Mouse (Mus musculus) left cerebral cortex, adult 2 months (tissue): ENCODE results near the gene Nol10. TPM values are rescaled to one million over a fixed set of nuclear protein-coding genes. Genes with fewer than 3 reads are reported as not detected.
A peak's percentile ranks its signal among the peaks of the same experiment; 100 is the strongest.

Source experiments
- DNase-seq, 2 experiments: peaks; one replicate each; pipeline ENCODE4 v3.0.0; 2021 to 2022; ENCODE audit warnings: low spot score in 2 of 2, mixed read lengths in 1 of 2; ENCODE audit errors: extremely low spot score in 1 of 2
- H3K27ac ChIP-seq: fragments of 200-600 bp; 2 replicates; pipeline ENCODE4 v1.8.1; 2022
- H3K4me3 ChIP-seq: fragments of 200-600 bp; 2 replicates; pipeline ENCODE4 v1.8.1; 2022
- CTCF ChIP-seq: fragments of 200-600 bp; IDR thresholded peaks from 2 replicates; pipeline ENCODE4 v1.8.1; 2022; ENCODE audit warnings: antibody characterized with exemption, mild to moderate bottlenecking, moderate library complexity
- intact Hi-C: fragments of 180-260 bp; cut with DNase I; formaldehyde crosslinking; loops from one replicate; pipeline ENCODE4 v1.15.1; 2025
- long read RNA-seq, 2 experiments: library from polyadenylated mRNA; stranded (forward); transcript quantifications; one replicate each; pipeline ENCODE4 v2.0.0; 2021; ENCODE audit warnings: borderline mapping rate in 2 of 2
- total RNA-seq, 2 experiments: library from RNA; stranded (reverse); gene quantifications; 2 replicates each; pipeline ENCODE4 v1.2.3; 2021

The Nol10 gene
- total RNA-seq, result 10 to 100 TPM; 20.5 to 21.4 TPM
- long read RNA-seq, experiment 1, transcript Nol10-201 (21 exons, 3,021 nt), result major isoform, 16 of 19 reads
- long read RNA-seq, experiment 1, partial matches to known transcripts, result 0 of 19 reads
- long read RNA-seq, experiment 1, other reads (novel, unspliced or antisense), result 3 of 19 reads
- long read RNA-seq, experiment 2, transcript Nol10-201 (21 exons, 3,021 nt), result major isoform, 6 of 12 reads
- long read RNA-seq, experiment 2, partial matches to known transcripts, result 0 of 12 reads
- long read RNA-seq, experiment 2, other reads (novel, unspliced or antisense), result 6 of 12 reads

DNA sequence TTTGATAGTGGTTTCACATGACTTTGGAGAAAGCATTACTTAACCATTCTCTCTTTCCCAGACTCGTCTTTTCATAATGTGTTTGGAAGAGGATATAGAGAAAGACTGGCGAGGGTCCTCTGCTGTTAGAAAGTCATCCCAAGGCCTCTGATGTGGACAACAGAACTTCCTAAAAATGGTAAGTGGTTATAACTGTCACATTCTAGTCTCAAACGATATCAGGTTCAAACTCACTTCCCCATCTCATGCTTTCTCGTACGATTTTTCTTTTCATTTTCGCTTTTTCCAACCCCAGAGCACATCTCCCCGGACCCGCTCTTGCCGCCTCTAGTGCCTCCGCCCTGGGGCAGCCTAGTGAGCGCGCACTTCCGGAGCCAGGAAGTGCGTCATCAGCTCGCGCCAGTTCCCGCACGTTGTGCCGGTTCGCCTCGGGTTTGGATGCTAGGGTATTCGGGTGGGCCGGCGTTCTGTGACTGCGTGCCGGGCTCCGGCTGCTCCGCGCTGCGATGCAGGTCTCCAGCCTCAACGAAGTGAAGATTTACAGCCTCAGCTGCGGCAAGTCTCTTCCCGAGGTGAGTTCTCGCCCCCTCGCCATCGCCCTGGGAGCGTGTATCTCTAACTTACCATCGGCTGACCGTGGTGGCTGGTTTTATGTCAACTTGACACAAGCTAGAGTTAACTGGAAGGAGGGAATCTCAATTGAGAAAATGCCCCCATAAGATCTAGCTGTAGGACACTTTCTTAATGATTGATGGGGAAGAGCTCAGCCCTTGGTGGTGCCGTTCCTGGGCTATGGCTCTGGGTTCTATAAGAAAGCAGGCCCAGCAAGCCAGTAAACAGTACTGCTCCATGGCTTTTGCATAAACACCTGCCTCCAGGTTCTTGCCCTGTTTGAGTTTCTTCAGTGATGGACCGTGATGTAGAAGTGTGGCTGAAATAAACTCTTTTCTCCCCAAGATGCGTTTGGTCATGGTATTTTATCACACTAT, at the start of gene Nol10:
Gene Nol10 (plus strand): TSS at position 411 of the 989 bp plus-strand sequence.
- intact Hi-C loops, result loop anchor here (2.0 to 10.0 kb wide), 2 partner anchors 82 to 534 kb away; partner anchors contain the start of genes E2f6 and Pdia6
- TF ChIP-seq CTCF, result no peak

DNA sequence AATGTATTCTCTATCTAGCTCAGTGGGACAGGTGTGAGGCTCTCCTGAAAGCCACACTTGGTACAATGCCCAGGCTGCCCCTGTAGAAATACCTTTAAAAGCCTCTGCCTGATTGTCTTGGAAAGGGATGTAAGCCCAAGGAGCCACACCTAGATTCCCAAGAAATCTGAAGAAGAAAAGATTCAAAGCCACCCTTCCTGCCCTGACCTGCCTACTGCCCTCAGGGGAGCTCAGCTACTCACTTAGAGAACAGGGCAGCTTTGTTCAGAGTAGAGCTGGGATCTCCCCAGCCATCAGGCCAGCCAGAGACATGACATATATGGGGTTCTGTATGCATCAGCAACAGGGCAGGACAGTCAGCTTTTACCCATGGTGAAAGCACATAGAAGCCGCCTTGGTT, 48.4 kb upstream of the Nol10 start:
- TF ChIP-seq CTCF, result no peak
- intact Hi-C loops, result no loop called here
- DNase-seq, result no peak
- Histone ChIP-seq H3K27ac (no peak overlapping the region), H3K4me3 (no peak overlapping the region)

More for the DNA sequence above, at the start of gene Nol10:
- peak; percentile 91 for DNase-seq
- H3K4me3 ChIP-seq, result peak within 1 kb of the TSS; percentile 88
- H3K27ac ChIP-seq, result peak within 1 kb of the TSS; percentile 81

DNA sequence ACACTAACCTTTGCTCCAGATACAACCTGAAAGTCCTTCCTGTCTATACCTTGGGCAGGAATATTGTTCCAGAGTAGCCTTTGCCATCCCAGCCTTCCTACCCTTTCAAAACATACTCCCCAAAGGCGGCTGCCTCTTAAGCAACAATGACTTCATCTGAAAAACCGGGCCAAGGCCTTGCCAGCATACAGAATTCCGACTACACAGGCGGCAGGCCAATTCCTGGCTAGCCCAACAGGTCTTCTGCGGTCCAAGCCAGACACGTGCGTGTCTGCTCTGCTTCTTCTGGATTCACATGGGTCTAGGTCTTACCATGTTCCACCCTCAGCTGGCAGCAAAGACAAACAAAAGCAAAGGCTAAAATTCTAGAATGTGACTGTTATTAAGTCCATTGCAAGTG, 42.8 kb upstream of the Nol10 start:
- H3K27ac ChIP-seq, result no peak overlapping the region
- no peak overlapping the region for H3K4me3 ChIP-seq
- no peak for TF ChIP-seq CTCF
- intact Hi-C loops, result no loop called here
- no peak for DNase-seq

DNA sequence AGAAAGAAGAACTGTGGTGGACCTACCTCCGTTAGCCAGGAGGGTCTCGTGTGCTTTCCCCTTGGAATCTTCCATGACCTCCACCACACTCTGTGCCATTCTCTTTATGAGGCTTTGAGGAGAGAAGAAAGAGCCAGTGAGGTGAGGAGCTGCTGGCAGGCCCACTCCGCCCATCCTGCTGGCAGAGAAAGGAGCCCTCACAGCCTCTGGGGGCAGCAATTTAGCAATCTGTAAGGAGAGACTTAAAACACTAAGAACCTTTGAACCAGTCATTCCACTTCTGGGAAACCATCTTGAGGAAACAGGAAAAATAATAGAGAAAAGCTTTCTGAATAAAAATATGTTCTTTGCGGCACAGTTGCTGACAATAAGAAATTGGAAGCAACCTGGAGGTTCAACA, 40.0 kb upstream of the Nol10 start:
- intact Hi-C loops, result no loop called here
- H3K27ac ChIP-seq, result no peak overlapping the region
- TF ChIP-seq CTCF, result no peak
- no peak overlapping the region for H3K4me3 ChIP-seq
- DNase-seq, result no peak

DNA sequence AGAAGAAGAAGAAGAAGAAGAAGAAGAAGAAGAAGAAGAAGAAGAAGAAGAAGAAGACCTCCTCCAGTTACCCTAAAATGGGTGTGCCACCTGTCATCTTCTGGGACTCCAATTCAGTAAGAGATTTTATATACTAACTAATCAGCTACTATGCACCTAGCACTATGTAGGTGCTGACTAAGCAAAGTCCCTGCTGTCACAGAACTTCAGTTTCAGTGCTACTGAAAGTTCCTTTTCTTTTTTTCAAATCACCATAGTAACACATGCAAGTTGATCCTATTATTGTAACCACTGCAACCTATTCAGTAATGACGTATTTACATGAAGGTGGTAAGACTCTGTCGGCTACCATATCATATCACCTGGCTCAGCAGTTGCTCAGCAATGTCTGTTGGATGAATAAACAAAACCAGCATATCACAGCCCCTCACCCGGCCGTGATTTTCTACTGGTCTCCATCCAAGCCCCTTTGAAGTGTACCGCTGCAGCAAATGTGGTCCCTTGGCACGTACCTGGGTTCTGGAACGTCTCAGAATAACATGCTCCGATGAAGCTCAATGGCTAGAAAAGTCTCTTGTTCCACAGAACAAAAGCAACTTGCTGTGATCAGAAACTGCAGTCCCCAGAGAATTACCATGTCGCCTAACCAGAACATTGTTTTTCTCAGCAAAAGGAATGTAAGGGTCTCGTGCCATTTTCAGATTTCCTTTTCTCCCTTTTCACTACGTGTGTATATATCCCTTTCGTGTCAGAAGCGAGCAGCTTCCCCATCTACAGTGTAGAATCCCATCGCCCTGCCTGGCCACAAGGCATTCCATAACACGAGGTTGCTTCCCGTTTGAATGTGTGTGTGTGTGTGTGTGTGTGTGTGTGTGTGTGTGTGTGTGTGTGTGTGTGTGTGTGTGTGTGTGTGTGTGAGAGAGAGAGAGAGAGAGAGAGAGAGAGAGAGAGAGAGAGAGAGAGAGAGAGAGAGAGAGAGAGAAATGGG, 37.1 kb upstream of the Nol10 start:
- no peak overlapping the region for H3K27ac ChIP-seq

DNA sequence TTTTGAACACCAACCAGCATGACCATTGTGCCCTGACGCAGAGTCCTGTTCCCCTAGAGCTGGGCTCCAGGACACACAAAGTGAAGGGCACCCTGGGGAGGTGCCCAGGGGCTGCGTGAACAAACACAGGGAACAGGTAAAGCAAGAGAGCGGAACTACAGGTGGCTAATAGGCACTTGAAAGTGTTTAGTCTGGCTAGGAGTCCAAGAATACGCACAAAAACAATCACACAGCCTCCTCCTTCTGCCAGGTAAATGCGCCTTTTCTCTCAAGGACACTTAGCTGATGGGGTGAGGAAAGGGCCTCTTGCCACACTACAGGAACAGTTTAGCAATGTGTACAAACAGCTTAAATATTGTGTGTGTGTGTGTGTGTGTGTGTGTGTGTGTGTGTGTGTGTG, 32.2 kb upstream of the Nol10 start:
- H3K4me3 ChIP-seq, result no peak overlapping the region
- no peak for DNase-seq
- H3K27ac ChIP-seq, result no peak overlapping the region
- intact Hi-C loops, result no loop called here
- TF ChIP-seq CTCF, result no peak

More for the DNA sequence above, 37.1 kb upstream of the Nol10 start:
- no peak overlapping the region for H3K4me3 ChIP-seq
- TF ChIP-seq CTCF, result no peak
- no peak for DNase-seq
- intact Hi-C loops, result no loop called here

DNA sequence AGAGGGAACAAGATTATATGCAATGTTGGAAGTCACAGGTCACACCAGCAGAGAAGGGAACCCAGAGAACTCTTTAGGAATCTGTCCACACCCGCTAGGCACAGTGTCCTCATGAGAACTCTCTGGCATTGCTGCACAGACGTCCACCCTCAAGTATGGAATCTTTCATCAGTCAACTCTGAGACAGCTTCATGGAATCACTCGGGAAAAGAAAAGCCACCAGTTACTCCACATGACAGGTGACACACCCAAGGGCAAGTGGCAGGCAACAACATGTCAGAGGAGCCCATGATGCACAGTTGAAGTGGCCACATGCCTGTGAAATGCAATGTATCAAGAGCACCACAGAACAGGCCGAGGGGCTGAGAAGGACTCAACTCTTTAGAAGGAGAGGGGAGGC, 30.3 kb upstream of the Nol10 start:
- no peak for TF ChIP-seq CTCF
- DNase-seq, result no peak
- intact Hi-C loops, result no loop called here
- H3K4me3 ChIP-seq, result no peak overlapping the region
- H3K27ac ChIP-seq, result no peak overlapping the region

DNA sequence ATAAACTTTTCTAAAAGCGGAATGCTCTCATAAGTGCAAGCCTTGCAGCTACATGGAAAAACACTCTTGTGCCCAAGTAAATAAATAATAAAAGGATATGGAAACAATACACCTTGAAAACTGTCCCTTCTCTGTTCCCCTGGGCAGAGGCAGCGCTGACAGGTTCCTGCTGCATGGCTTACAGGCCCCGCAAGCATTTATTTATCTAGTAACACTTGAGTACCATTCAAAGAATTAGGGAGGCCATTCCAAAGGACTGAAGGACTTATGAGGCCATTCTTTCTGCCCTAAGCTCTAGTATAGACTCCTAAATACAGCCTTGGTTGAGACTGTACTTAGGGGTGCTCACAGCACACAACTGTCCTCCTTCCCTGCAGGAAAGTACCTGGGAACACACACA, 29.8 kb upstream of the Nol10 start:
- intact Hi-C loops, result no loop called here
- DNase-seq, result no peak
- no peak overlapping the region for H3K4me3 ChIP-seq

DNA sequence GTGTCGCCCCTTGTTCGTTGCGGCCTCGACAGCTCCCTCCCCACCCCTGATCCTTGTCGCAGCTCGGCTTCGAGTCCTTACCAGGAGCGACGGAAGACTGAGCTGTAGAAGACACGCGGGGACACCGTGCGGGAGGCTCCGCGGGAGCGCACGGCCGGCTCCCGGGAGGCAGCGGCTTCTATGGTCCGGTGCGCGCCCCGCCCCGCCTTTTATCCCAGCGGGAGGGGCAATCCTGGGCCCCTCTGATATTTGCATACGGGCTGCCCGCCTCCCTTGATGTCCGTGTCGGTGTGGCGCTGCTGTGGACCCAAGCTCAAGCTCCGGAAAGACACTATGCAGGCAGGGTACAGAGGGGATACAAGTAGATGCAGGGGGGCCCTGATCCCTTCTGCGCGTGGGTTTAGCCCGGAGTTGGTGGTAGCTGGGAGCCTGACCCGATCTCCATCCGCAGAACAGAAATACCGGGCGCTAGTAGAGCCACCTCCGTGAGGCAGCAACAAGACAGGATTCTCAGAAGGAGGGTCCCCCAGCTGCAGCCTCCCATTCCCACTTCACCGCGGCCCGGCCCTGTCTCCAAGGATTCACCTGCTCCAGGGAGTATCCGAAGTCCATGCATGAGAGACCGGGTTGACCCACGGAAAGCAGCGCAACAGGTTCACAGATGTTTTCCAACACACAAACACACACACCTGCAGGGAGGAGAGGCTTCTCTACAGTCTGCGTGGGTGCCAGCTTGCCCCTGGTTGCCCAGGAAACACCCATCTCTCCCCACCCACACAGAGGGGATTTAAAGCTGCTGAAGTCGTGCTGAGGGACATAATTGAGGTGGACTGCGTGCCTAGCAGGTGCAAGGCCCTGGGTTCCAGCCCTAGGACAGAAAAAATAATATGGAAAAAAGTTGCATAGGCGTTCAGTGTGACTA, 23.4 kb upstream of the Nol10 start:
- no peak overlapping the region for H3K27ac ChIP-seq
- H3K4me3 ChIP-seq, result peak overlapping the region; percentile 44
- no peak for TF ChIP-seq CTCF
- intact Hi-C loops, result no loop called here
- DNase-seq, result peak; percentile 18 to 24

More for the DNA sequence above, 29.8 kb upstream of the Nol10 start:
- no peak for TF ChIP-seq CTCF
- no peak overlapping the region for H3K27ac ChIP-seq

DNA sequence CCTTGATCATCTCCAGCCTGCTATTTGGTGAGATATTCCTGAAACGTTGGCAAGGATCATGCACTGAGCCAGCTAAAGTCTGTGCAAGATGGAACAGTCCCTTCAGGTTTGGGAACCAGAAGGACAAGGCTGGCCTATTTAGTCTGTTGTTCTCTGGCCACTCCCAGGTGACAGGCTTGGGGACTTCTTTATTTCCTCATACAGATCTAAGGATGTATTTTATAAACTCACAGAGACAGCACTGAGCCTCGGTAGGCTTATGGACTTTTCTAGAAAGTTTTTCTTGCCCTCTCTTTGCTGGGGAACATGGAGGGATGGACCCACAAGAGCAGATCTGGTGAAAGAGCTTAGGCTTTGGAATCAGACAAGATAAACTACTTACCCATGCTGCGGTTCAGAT, 19.0 kb upstream of the Nol10 start, which contains the start of gene Atp6v1c2:
Gene Atp6v1c2 (minus strand): TSS at position 101 of the 400 bp plus-strand sequence.
- no peak for TF ChIP-seq CTCF
- Histone ChIP-seq H3K4me3 (no peak within 1 kb of the TSS), H3K27ac (no peak within 1 kb of the TSS)
- intact Hi-C loops, result no loop called here
- DNase-seq, result no peak
